Mouse (Mus musculus) embryonic facial prominence, embryonic 13.5 days (tissue): ENCODE measurements around the gene Grik4. TPM values are rescaled to one million over a fixed set of nuclear protein-coding genes. Genes with fewer than 3 reads are reported as not detected.
A peak's percentile ranks its signal among the peaks of the same experiment; 100 is the strongest.

Experiments used
- ATAC-seq: fragments of 200-750 bp; cut with Nextera tagmentation; 2 replicates; pipeline ENCODE4 v1.8.0; 2017; ENCODE audit warnings: low read depth; ENCODE audit not compliant: insufficient number of reproducible peaks, insufficient read depth, low FRiP score, low TSS enrichment
- H3K27ac ChIP-seq: fragments of 300-500 bp; sonication (generic); 2 replicates; pipeline ENCODE4 v1.5.1; 2015; ENCODE audit warnings: moderate library complexity, mild to moderate bottlenecking, inconsistent platforms
- H3K27me3 ChIP-seq: fragments of 300-500 bp; sonication (generic); 2 replicates; pipeline ENCODE4 v1.6.1; 2015; ENCODE audit warnings: mild to moderate bottlenecking, inconsistent platforms
- H3K36me3 ChIP-seq: fragments of 300-500 bp; sonication (generic); 2 replicates; pipeline ENCODE4 v1.6.1; 2015; ENCODE audit warnings: mild to moderate bottlenecking, inconsistent platforms
- H3K4me1 ChIP-seq: fragments of 300-500 bp; sonication (generic); 2 replicates; pipeline ENCODE4 v1.6.1; 2015; ENCODE audit warnings: inconsistent platforms
- H3K4me2 ChIP-seq: fragments of 300-500 bp; sonication (generic); 2 replicates; pipeline ENCODE4 v1.6.1; 2015; ENCODE audit warnings: moderate library complexity, mild to moderate bottlenecking, inconsistent platforms
- H3K4me3 ChIP-seq: fragments of 300-500 bp; sonication (generic); 2 replicates; pipeline ENCODE4 v1.5.1; 2015; ENCODE audit warnings: mild to moderate bottlenecking, inconsistent platforms
- H3K9ac ChIP-seq: fragments of 300-500 bp; sonication (generic); 2 replicates; pipeline ENCODE4 v1.6.1; 2015; ENCODE audit warnings: mild to moderate bottlenecking, inconsistent platforms
- H3K9me3 ChIP-seq: fragments of 300-500 bp; sonication (generic); 2 replicates; pipeline ENCODE4 v1.6.1; 2016; ENCODE audit warnings: inconsistent platforms
- WGBS: fragments of 180-500 bp; shearing (Covaris S2); methylation state at CpG from one replicate; pipeline ENCODE4 v1.1.7; 2015; ENCODE audit warnings: mixed read lengths; 5-methylcytosine and 5-hydroxymethylcytosine counted together
- polyA plus RNA-seq: library from polyadenylated mRNA; unstranded; fragments of >200 nt; fragmentation: Nextera tagmentation; extraction: Ambion mirVana; gene quantifications from 2 replicates; pipeline ENCODE4 v1.2.1, GENCODE M21; 2015

The Grik4 gene
- polyA plus RNA-seq, 1 experiment from 2014 or later: 2.5 TPM

DNA sequence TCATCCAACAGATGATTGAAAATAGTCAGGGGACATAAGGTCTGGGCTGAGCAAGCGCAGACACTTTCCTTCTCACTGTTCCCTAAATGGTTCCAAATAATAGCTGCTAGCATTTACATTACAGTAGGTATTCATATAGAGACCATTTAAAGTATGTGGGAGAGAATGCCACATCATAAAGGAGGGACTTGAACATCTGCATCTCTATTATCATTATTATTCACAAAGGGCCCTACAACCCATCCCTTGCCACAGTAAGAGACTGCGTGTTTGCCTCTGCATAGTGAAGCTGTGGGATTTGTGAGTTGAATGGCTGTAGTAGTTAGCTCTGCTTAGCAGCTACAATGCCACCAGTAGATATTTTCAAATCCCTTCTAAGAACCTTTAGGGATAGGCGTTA lies 296.2 kb downstream of the Grik4 start:
- ATAC-seq: no peak

DNA sequence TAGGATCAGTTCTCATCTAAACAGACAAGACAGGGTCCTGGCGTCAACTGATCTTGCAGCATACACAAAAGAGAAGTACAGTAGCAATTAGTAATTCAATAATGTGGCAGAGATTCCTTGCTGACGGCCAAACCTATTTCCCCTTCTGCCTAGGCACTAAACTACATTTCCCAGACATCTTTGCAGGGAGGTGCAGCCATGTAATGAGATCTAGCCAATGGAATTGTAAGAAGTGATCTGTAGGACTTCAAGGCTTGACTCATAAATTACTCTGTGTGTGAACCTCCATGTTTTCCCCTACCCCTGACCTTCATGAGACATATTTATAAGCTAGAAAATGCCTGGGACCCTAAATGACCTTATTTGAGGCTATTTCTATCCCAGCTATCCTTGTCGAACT lies 296.7 kb downstream of the Grik4 start:
- Histone ChIP-seq H3K9ac (no peak overlapping the region), H3K9me3 (no peaks in the 10 kb centered on the region), H3K36me3 (no peaks in the 10 kb centered on the region), H3K4me1 (0 out of 2 replicates have a peak, but pooled peaks cover 3% of the 10 kb centered on the region), H3K4me3 (no peak overlapping the region), H3K4me2 (no peak overlapping the region), H3K27me3 (no peaks in the 10 kb centered on the region; the same call in 1 of the 2 replicates), H3K27ac (no peak overlapping the region)
- 56% methylated on average over 3 of the region's 3 CpGs for WGBS
- ATAC-seq: no peak

More for the DNA sequence above, 296.2 kb downstream of the Grik4 start:
- H3K4me2 ChIP-seq: no peak overlapping the region
- H3K27me3 ChIP-seq: no peaks in the 10 kb centered on the region
- H3K9ac ChIP-seq: no peak overlapping the region
- H3K27ac ChIP-seq: no peak overlapping the region
- no peak overlapping the region for H3K4me3 ChIP-seq
- no peaks in the 10 kb centered on the region for H3K36me3 ChIP-seq
- H3K9me3 ChIP-seq: no peaks in the 10 kb centered on the region
- 0 out of 2 replicates have a peak, but pooled peaks cover 3% of the 10 kb centered on the region for H3K4me1 ChIP-seq
- WGBS: 92% methylated on average over 3 of the region's 3 CpGs

- Histone ChIP-seq H3K4me1 (0 out of 2 replicates have a peak, but pooled peaks cover 3% of the 10 kb centered on the region), H3K9me3 (no peaks in the 10 kb centered on the region), H3K9ac (no peak overlapping the region), H3K36me3 (no peaks in the 10 kb centered on the region), H3K4me2 (no peak overlapping the region), H3K27ac (no peak overlapping the region), H3K27me3 (no peaks in the 10 kb centered on the region; the same call in 1 of the 2 replicates), H3K4me3 (no peak overlapping the region)
- WGBS: 64% methylated on average over 10 of the region's 10 CpGs
- ATAC-seq: no peak
Observed at GRCm38 (mm10) chr9:42646821-42647220, 297.5 kb downstream of the Grik4 start.

- 82% methylated on average over 5 of the region's 5 CpGs for WGBS
Observed at GRCm38 (mm10) chr9:42645161-42645560, 299.1 kb downstream of the Grik4 start.

DNA sequence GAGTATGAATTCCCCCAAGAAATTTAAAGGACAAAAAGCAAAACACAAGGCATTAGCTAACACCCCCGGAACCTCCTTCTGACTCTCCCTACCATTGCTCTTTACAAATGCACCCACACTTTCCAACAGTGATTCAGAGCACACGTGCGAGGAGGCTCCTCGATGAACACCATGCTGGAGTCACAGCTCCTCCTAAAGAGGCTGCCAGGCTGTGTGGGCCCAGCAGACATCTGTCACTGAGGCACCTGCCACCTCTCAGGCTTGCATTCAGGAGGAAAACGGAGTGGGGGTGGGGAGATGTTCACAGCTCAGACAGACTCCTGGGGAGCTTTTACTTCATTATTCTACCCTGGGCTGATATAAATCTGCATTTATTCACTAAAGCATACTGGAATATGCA lies 301.5 kb downstream of the Grik4 start:
- Histone ChIP-seq H3K27me3 (no peaks in the 10 kb centered on the region; the same call in 1 of the 2 replicates), H3K9ac (no peak overlapping the region), H3K4me2 (no peak overlapping the region), H3K27ac (no peak overlapping the region), H3K4me1 (0 out of 2 replicates have a peak, but pooled peaks cover 3% of the 10 kb centered on the region), H3K9me3 (no peaks in the 10 kb centered on the region), H3K36me3 (no peaks in the 10 kb centered on the region), H3K4me3 (no peak overlapping the region)
- 58% methylated on average over 5 of the region's 5 CpGs for WGBS
- ATAC-seq: no peak

More at GRCm38 (mm10) chr9:42645161-42645560, 299.1 kb downstream of the Grik4 start:
- Histone ChIP-seq H3K27me3 (no peaks in the 10 kb centered on the region; the same call in 1 of the 2 replicates), H3K36me3 (no peaks in the 10 kb centered on the region), H3K4me1 (0 out of 2 replicates have a peak, but pooled peaks cover 3% of the 10 kb centered on the region), H3K9me3 (no peaks in the 10 kb centered on the region), H3K4me2 (no peak overlapping the region), H3K27ac (no peak overlapping the region), H3K4me3 (no peak overlapping the region), H3K9ac (no peak overlapping the region)
- no peak for ATAC-seq

DNA sequence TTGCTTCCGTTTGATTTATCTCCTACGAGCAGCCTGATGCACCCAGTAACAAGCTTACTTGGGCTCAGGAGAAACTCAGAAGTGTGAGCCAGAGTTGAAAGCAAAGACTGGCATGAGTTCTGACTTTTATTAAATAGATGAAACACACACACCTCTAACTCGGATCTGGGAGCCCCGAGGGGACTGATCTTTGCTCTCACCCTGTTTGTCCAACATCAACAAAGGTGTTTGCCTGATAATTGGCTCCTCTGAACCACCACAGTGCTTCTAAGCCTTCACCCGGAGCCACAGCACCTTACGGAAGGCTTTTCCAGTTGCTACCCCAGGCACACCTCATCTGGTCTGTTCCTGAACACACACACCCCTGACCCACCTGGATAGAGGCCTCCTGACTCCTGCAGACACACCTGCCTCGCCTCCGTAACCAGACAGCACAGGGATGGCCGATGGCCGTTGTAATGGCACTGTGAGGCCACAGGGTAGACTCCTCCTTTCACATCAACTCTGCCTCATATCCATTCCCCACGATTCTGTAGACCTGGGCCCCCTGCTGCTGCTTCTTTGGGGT lies 302.7 kb downstream of the Grik4 start:
- Histone ChIP-seq H3K4me1 (0 out of 2 replicates have a peak, but pooled peaks cover 3% of the 10 kb centered on the region), H3K4me2 (no peak overlapping the region), H3K9me3 (no peaks in the 10 kb centered on the region), H3K4me3 (no peak overlapping the region), H3K27me3 (no peaks in the 10 kb centered on the region; the same call in 1 of the 2 replicates), H3K27ac (no peak overlapping the region), H3K9ac (no peak overlapping the region), H3K36me3 (no peaks in the 10 kb centered on the region)
- ATAC-seq: no peak
- 65% methylated on average over 11 of the region's 11 CpGs for WGBS

DNA sequence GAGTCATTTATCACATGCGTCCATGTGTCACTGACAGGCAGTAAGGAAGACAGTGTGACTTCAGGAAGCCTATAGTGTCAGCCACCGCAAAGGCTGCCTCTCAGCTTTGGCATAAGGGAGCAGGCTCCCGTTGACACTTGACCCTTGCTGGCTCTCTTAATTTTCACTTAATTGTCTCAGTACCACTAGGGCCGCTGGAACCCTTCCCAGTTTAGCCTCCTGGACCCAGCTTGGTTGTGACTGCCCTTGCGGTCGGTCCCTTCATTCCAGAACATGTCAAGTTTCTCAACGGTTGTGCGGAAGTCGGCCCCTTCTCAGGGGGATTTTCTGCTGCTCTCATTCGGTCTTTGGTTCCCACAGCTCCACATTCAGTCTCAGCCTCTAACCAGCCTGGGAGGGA lies 307.8 kb downstream of the Grik4 start:
- Histone ChIP-seq H3K36me3 (no peaks in the 10 kb centered on the region), H3K27me3 (no peaks in the 10 kb centered on the region), H3K4me2 (no peak overlapping the region), H3K9me3 (no peaks in the 10 kb centered on the region), H3K27ac (no peak overlapping the region), H3K4me1 (no peaks in the 10 kb centered on the region), H3K9ac (no peak overlapping the region), H3K4me3 (no peak overlapping the region)
- WGBS: 70% methylated on average over 10 of the region's 10 CpGs
- no peak for ATAC-seq

- H3K9me3 ChIP-seq: no peaks in the 10 kb centered on the region
- no peaks in the 10 kb centered on the region for H3K27me3 ChIP-seq
- no peak overlapping the region for H3K9ac ChIP-seq
- H3K4me1 ChIP-seq: peaks cover 12% of the 10 kb centered on the region
- H3K4me2 ChIP-seq: no peak overlapping the region
- no peak for ATAC-seq
- WGBS: 81% methylated on average over 4 of the region's 4 CpGs
- H3K27ac ChIP-seq: no peak overlapping the region
- H3K4me3 ChIP-seq: no peak overlapping the region
- no peaks in the 10 kb centered on the region for H3K36me3 ChIP-seq
Observed at GRCm38 (mm10) chr9:42631479-42631878, 312.8 kb downstream of the Grik4 start.

DNA sequence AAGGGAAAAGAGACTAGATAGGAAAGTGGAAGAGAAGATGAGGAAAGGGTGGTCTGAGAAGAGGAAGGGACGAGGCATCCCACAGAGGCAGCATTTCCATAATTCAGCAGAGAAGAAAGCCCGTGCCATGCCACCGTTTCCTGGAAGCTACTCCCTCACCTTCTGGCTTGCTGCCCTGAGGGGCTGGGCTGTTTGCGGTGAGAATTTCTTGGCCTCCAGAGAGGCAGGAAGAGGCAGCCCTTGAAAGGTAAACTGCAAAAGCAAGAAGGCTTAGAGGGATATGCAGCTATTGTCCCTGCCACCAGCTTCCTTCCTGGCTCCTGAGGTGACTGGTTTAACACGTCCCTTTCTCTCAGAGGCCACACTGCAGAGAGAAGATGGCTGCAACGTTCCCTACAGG lies 316.7 kb downstream of the Grik4 start:
- 14% methylated on average over 6 of the region's 6 CpGs for WGBS
- H3K27me3 ChIP-seq: peaks cover 2% of the 10 kb centered on the region; the same call in 1 of the 2 replicates
- no peak overlapping the region for H3K9ac ChIP-seq
- H3K4me2 ChIP-seq: no peak overlapping the region
- no peaks in the 10 kb centered on the region for H3K36me3 ChIP-seq
- no peak overlapping the region for H3K27ac ChIP-seq
- ATAC-seq: no peak
- H3K4me3 ChIP-seq: no peak overlapping the region
- peaks cover 17% of the 10 kb centered on the region for H3K4me1 ChIP-seq
- H3K9me3 ChIP-seq: no peaks in the 10 kb centered on the region

DNA sequence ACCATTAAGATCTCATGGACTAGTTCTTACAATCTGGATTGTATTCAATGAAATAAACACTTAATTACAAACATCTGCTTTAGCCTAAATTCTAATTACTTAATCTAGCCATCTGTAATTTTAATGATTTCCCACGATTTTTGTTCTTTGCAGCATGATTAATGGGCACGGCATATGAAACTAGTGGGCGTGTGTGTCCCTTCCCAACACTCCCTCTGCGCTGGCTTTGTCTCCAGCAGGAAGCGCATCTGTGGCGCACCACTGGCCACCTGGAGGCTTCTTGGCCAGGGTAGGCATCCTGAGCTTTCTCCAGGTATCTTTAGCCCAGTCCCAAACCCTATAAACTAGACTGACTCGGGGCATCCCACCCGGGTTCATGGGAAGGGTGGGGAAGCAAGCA lies 317.1 kb downstream of the Grik4 start:
- Histone ChIP-seq H3K27ac (no peak overlapping the region), H3K4me1 (peaks cover 17% of the 10 kb centered on the region), H3K36me3 (no peaks in the 10 kb centered on the region), H3K4me3 (no peak overlapping the region), H3K27me3 (peaks cover 2% of the 10 kb centered on the region; the same call in 1 of the 2 replicates), H3K9me3 (no peaks in the 10 kb centered on the region), H3K9ac (no peak overlapping the region), H3K4me2 (no peak overlapping the region)
- ATAC-seq: no peak
- 48% methylated on average over 8 of the region's 8 CpGs for WGBS

DNA sequence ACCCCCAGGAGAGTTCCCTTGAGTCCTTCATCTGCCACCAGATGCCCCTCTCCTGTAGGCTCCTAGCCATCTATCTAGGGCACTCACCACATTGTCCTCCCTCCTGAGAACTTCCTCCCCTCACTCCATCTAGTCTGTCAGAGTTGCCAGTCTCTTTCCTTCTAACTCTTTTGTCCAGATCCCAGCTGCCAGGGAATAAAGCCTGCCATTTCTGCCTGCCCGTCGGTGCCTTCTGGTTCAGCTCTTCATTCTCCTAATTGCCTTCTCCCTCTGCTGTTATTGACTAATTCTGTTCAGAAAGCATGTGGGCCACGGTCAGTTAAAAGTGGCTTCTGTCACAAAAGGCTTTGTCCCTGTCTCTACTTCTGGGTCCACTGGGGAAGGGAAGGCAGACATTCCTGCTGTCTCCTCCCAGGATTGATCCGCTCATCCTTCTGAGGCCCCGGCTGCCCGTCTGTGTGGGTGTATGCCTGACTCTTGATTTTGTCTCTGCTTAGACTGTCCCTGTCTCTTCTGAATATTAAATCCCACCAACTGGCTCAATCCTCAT lies 318.0 kb downstream of the Grik4 start:
- H3K9ac ChIP-seq: no peak overlapping the region
- no peaks in the 10 kb centered on the region for H3K9me3 ChIP-seq
- no peak overlapping the region for H3K4me3 ChIP-seq
- peaks cover 2% of the 10 kb centered on the region; the same call in 1 of the 2 replicates for H3K27me3 ChIP-seq
- H3K36me3 ChIP-seq: no peaks in the 10 kb centered on the region
- no peak overlapping the region for H3K4me2 ChIP-seq
- no peak overlapping the region for H3K27ac ChIP-seq
- ATAC-seq: no peak
- peaks cover 17% of the 10 kb centered on the region for H3K4me1 ChIP-seq
- WGBS: 44% methylated on average over 6 of the region's 6 CpGs

DNA sequence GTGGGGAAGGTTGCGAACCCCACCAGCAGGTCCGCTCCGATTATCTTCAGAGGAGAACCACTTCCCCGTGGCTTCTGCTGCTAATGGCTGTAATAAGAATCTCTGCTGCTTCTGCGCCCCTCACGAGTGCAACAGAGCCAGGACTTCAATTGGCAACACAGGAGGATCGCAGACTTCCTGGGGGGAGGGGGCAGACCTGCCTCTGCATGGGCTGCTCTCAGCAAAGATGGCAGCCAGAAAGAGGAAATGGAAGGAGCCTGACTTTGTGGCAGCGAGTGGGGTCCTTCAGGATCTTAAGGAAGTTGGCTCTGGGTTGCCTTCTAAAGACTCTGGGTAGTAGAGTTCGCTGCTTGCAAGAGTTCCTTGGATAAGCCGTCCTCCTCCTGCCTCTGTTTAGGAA lies 329.9 kb downstream of the Grik4 start:
- ATAC-seq: no peak
- Histone ChIP-seq H3K36me3 (no peaks in the 10 kb centered on the region), H3K4me1 (peaks cover 39% of the 10 kb centered on the region), H3K9ac (no peak overlapping the region), H3K27ac (0 out of 2 replicates have a peak overlapping the region, but pooled peaks have one; percentile 11), H3K4me3 (no peak overlapping the region), H3K4me2 (no peak overlapping the region), H3K9me3 (no peaks in the 10 kb centered on the region), H3K27me3 (peaks cover 7% of the 10 kb centered on the region; the same call in 1 of the 2 replicates)
- WGBS: 51% methylated on average over 10 of the region's 10 CpGs
